Mouse (Mus musculus) thymus, adult 2 months (tissue): ENCODE results near the gene Kank4.

ENCODE experiments used
- CTCF ChIP-seq: fragments of 200-500 bp; IDR thresholded peaks from 2 replicates; pipeline ENCODE4 v1.5.1; 2012; ENCODE audit warnings: mild to moderate bottlenecking, control low read depth, low read length, moderate library complexity, borderline replicate concordance; ENCODE audit not compliant: control insufficient read depth, poor library complexity, insufficient read depth; ENCODE audit errors: extremely low read depth
- POLR2A ChIP-seq: fragments of 200-500 bp; IDR thresholded peaks from 2 replicates; pipeline ENCODE4 v1.6.1; 2012; ENCODE audit warnings: mild to moderate bottlenecking, low read length, control low read depth, moderate library complexity; ENCODE audit not compliant: control insufficient read depth, poor library complexity, insufficient read depth; ENCODE audit errors: extremely low read depth

- no peak for TF ChIP-seq CTCF
- no peak for TF ChIP-seq POLR2A
These were observed 28.4 kb upstream of the Kank4 start for GRCm38 (mm10) chr4:98845687-98846125.
